Mouse (Mus musculus): ENCODE data around the gene Actr8. TPM values are rescaled to one million over a fixed set of nuclear protein-coding genes. Genes with fewer than 3 reads are reported as not detected.
A peak's percentile ranks its signal among the peaks of the same experiment; 100 is the strongest.

Actr8 gene
- polyA plus RNA-seq, 1 experiment from 2014 or later, result 56.0 TPM

- Histone ChIP-seq H3K9me3 (replicated peaks; ENCODE audit: control insufficient read depth, low read length) (no peaks in the 10 kb centered on the region), H3K4me2 (ENCODE audit: low read depth, low read length) (no peak overlapping the region), H3K36me3 (ENCODE audit: control insufficient read depth, insufficient read depth, low read length) (peaks cover 62% of the 10 kb centered on the region), H3K4me1 (ENCODE audit: control insufficient read depth, insufficient read depth, low read length) (no peaks in the 10 kb centered on the region), H3K27ac (ENCODE audit: low read length) (no peak overlapping the region), H3K4me3 (replicated peaks; ENCODE audit: low read length) (no peak overlapping the region), H3K27me3 (ENCODE audit: control insufficient read depth, insufficient read depth, low read length) (no peaks in the 10 kb centered on the region), H3K9ac (ENCODE audit: low read length) (no peak overlapping the region)
- no peak for ATAC-seq (ENCODE audit: insufficient read depth, low FRiP score)
- WGBS, result 94% methylated on average over 6 of the region's 6 CpGs
These were observed 9.1 kb downstream of the Actr8 start for GRCm38 (mm10) chr14:29987276-29987675.

GRCm38 (mm10) chr14:29987739-29988138, 9.6 kb downstream of the Actr8 start:
- Histone ChIP-seq H3K9ac (ENCODE audit: low read length) (no peak overlapping the region), H3K27ac (ENCODE audit: low read length) (no peak overlapping the region), H3K9me3 (replicated peaks; ENCODE audit: control insufficient read depth, low read length) (no peaks in the 10 kb centered on the region), H3K4me2 (ENCODE audit: low read depth, low read length) (no peak overlapping the region), H3K36me3 (ENCODE audit: control insufficient read depth, insufficient read depth, low read length) (peaks cover 58% of the 10 kb centered on the region), H3K4me1 (ENCODE audit: control insufficient read depth, insufficient read depth, low read length) (no peaks in the 10 kb centered on the region), H3K4me3 (replicated peaks; ENCODE audit: low read length) (no peak overlapping the region), H3K27me3 (ENCODE audit: control insufficient read depth, insufficient read depth, low read length) (no peaks in the 10 kb centered on the region)
- no peak for ATAC-seq (ENCODE audit: insufficient read depth, low FRiP score)
- 91% methylated on average over 9 of the region's 9 CpGs for WGBS

GRCm38 (mm10) chr14:29988337-29988736, 10.2 kb downstream of the Actr8 start:
- Histone ChIP-seq H3K4me2 (ENCODE audit: low read depth, low read length) (no peak overlapping the region), H3K9ac (ENCODE audit: low read length) (no peak overlapping the region), H3K4me1 (ENCODE audit: control insufficient read depth, insufficient read depth, low read length) (no peaks in the 10 kb centered on the region), H3K9me3 (replicated peaks; ENCODE audit: control insufficient read depth, low read length) (no peaks in the 10 kb centered on the region), H3K27ac (ENCODE audit: low read length) (no peak overlapping the region), H3K27me3 (ENCODE audit: control insufficient read depth, insufficient read depth, low read length) (no peaks in the 10 kb centered on the region), H3K4me3 (replicated peaks; ENCODE audit: low read length) (no peak overlapping the region), H3K36me3 (ENCODE audit: control insufficient read depth, insufficient read depth, low read length) (peaks cover 59% of the 10 kb centered on the region)
- no peak for ATAC-seq (ENCODE audit: insufficient read depth, low FRiP score)
- 95% methylated on average over 4 of the region's 4 CpGs for WGBS

- no peak overlapping the region for H3K4me3 ChIP-seq (replicated peaks; ENCODE audit: low read length)
- H3K9ac ChIP-seq (ENCODE audit: low read length), result no peak overlapping the region
- 90% methylated on average over 4 of the region's 4 CpGs for WGBS
- H3K4me2 ChIP-seq (ENCODE audit: low read depth, low read length), result no peak overlapping the region
- H3K4me1 ChIP-seq (ENCODE audit: control insufficient read depth, insufficient read depth, low read length), result 0 out of 2 replicates have a peak, but pooled peaks cover 4% of the 10 kb centered on the region
- H3K27me3 ChIP-seq (ENCODE audit: control insufficient read depth, insufficient read depth, low read length), result no peaks in the 10 kb centered on the region
- no peak for ATAC-seq (ENCODE audit: insufficient read depth, low FRiP score)
- H3K36me3 ChIP-seq (ENCODE audit: control insufficient read depth, insufficient read depth, low read length), result peaks cover 36% of the 10 kb centered on the region
- H3K9me3 ChIP-seq (replicated peaks; ENCODE audit: control insufficient read depth, low read length), result no peaks in the 10 kb centered on the region
- H3K27ac ChIP-seq (ENCODE audit: low read length), result no peak overlapping the region
These were observed 16.8 kb downstream of the Actr8 start for GRCm38 (mm10) chr14:29994976-29995375.

GRCm38 (mm10) chr14:29996000-29996751, 18.0 kb downstream of the Actr8 start:
- Histone ChIP-seq H3K4me2 (ENCODE audit: low read depth, low read length) (no peak overlapping the region), H3K36me3 (ENCODE audit: control insufficient read depth, insufficient read depth, low read length) (peaks cover 33% of the 10 kb centered on the region), H3K9me3 (replicated peaks; ENCODE audit: control insufficient read depth, low read length) (no peaks in the 10 kb centered on the region), H3K27ac (ENCODE audit: low read length) (0 out of 2 replicates have a peak overlapping the region, but pooled peaks have one; percentile 23), H3K4me1 (ENCODE audit: control insufficient read depth, insufficient read depth, low read length) (0 out of 2 replicates have a peak, but pooled peaks cover 4% of the 10 kb centered on the region), H3K27me3 (ENCODE audit: control insufficient read depth, insufficient read depth, low read length) (no peaks in the 10 kb centered on the region), H3K4me3 (replicated peaks; ENCODE audit: low read length) (no peak overlapping the region), H3K9ac (ENCODE audit: low read length) (no peak overlapping the region)
- ATAC-seq (ENCODE audit: insufficient read depth, low FRiP score), result peak; percentile 63
- 84% methylated on average over 11 of the region's 11 CpGs for WGBS

- no peak overlapping the region for H3K27ac ChIP-seq (ENCODE audit: low read length)
- H3K9me3 ChIP-seq (replicated peaks; ENCODE audit: control insufficient read depth, low read length), result no peaks in the 10 kb centered on the region
- H3K4me1 ChIP-seq (ENCODE audit: control insufficient read depth, insufficient read depth, low read length), result 0 out of 2 replicates have a peak, but pooled peaks cover 4% of the 10 kb centered on the region
- no peak for ATAC-seq (ENCODE audit: insufficient read depth, low FRiP score)
- H3K4me3 ChIP-seq (replicated peaks; ENCODE audit: low read length), result no peak overlapping the region
- H3K4me2 ChIP-seq (ENCODE audit: low read depth, low read length), result no peak overlapping the region
- H3K9ac ChIP-seq (ENCODE audit: low read length), result no peak overlapping the region
- H3K36me3 ChIP-seq (ENCODE audit: control insufficient read depth, insufficient read depth, low read length), result peaks cover 25% of the 10 kb centered on the region
- no peaks in the 10 kb centered on the region for H3K27me3 ChIP-seq (ENCODE audit: control insufficient read depth, insufficient read depth, low read length)
These were observed 19.2 kb downstream of the Actr8 start for GRCm38 (mm10) chr14:29997345-29997744.

- no peak for ATAC-seq (ENCODE audit: insufficient read depth, low FRiP score)
These were observed 20.8 kb downstream of the Actr8 start for GRCm38 (mm10) chr14:29998747-29999474.

GRCm38 (mm10) chr14:29999475-29999811, 21.3 kb downstream of the Actr8 start:
- 79% methylated on average over 3 of the region's 3 CpGs for WGBS
- Histone ChIP-seq H3K4me3 (replicated peaks; ENCODE audit: low read length) (no peak overlapping the region), H3K4me1 (ENCODE audit: control insufficient read depth, insufficient read depth, low read length) (0 out of 2 replicates have a peak, but pooled peaks cover 4% of the 10 kb centered on the region), H3K4me2 (ENCODE audit: low read depth, low read length) (no peak overlapping the region), H3K27me3 (ENCODE audit: control insufficient read depth, insufficient read depth, low read length) (no peaks in the 10 kb centered on the region; the same call in 1 of the 2 replicates), H3K9me3 (replicated peaks; ENCODE audit: control insufficient read depth, low read length) (no peaks in the 10 kb centered on the region), H3K9ac (ENCODE audit: low read length) (no peak overlapping the region), H3K36me3 (ENCODE audit: control insufficient read depth, insufficient read depth, low read length) (peaks cover 9% of the 10 kb centered on the region; the same call in 1 of the 2 replicates), H3K27ac (ENCODE audit: low read length) (no peak overlapping the region)
- ATAC-seq (ENCODE audit: insufficient read depth, low FRiP score), result no peak

More at GRCm38 (mm10) chr14:29998747-29999474, 20.8 kb downstream of the Actr8 start:
- Histone ChIP-seq H3K4me3 (replicated peaks; ENCODE audit: low read length) (no peak overlapping the region), H3K9me3 (replicated peaks; ENCODE audit: control insufficient read depth, low read length) (no peaks in the 10 kb centered on the region), H3K27ac (ENCODE audit: low read length) (no peak overlapping the region), H3K4me1 (ENCODE audit: control insufficient read depth, insufficient read depth, low read length) (0 out of 2 replicates have a peak, but pooled peaks cover 4% of the 10 kb centered on the region), H3K4me2 (ENCODE audit: low read depth, low read length) (no peak overlapping the region), H3K9ac (ENCODE audit: low read length) (no peak overlapping the region), H3K27me3 (ENCODE audit: control insufficient read depth, insufficient read depth, low read length) (no peaks in the 10 kb centered on the region; the same call in 1 of the 2 replicates), H3K36me3 (ENCODE audit: control insufficient read depth, insufficient read depth, low read length) (peaks cover 13% of the 10 kb centered on the region)
- WGBS, result 75% methylated on average over 13 of the region's 13 CpGs

Measured in stomach, embryonic 16.5 days (tissue).